Mouse (Mus musculus): ENCODE measurements around the gene Mrps30. TPM values are rescaled to one million over a fixed set of nuclear protein-coding genes. Genes with fewer than 3 reads are reported as not detected.

Gene Mrps30
- 21.1 and 23.1 TPM in 2 replicates for polyA plus RNA-seq (2012; rRNA removed)
- 30.6 and 30.9 TPM in 2 replicates for polyA plus RNA-seq (2014; fragmentation: Nextera tagmentation; extraction: Ambion mirVana)

- no peaks in the 10 kb centered on the region for H3K27me3 ChIP-seq (ENCODE audit: control insufficient read depth, insufficient read depth, low read length)
Observed at GRCm38 (mm10) chr13:118386511-118387447, at the start of gene Mrps30, which contains the start of gene B430218F22Rik. Gene Mrps30 (minus strand): TSS chr13:118387252. Gene B430218F22Rik (plus strand): TSS chr13:118386630.

GRCm38 (mm10) chr13:118420847-118421246 lies 33.8 kb upstream of the Mrps30 start:
- H3K4me3 ChIP-seq (replicated peaks; ENCODE audit: low read length), result no peak overlapping the region
- H3K36me3 ChIP-seq (ENCODE audit: control insufficient read depth, insufficient read depth, low read length), result no peaks in the 10 kb centered on the region
- DNase-seq (ENCODE audit: low spot score) (no peak), ATAC-seq (ENCODE audit: low FRiP score, low read depth) (no peak)
- no peaks in the 10 kb centered on the region for H3K27me3 ChIP-seq (ENCODE audit: control insufficient read depth, insufficient read depth, low read length)
- H3K9me3 ChIP-seq (ENCODE audit: control insufficient read depth, low read length), result no peaks in the 10 kb centered on the region
- no peak overlapping the region for H3K4me2 ChIP-seq (replicated peaks; ENCODE audit: low read depth, low read length, severe bottlenecking)
- no peak overlapping the region for H3K9ac ChIP-seq (ENCODE audit: low read depth, low read length, severe bottlenecking)
- H3K4me1 ChIP-seq (ENCODE audit: control insufficient read depth, insufficient read depth, low read length), result no peaks in the 10 kb centered on the region
- 72% methylated on average over 1 of the region's 1 CpGs for WGBS
- no peak overlapping the region for H3K27ac ChIP-seq (replicated peaks; ENCODE audit: low read depth, low read length)
- no peak for TF ChIP-seq POLR2A (IDR thresholded peaks at IDR 0.05; ENCODE audit: borderline replicate concordance, extremely low read depth, insufficient read depth, insufficient read length)

More at GRCm38 (mm10) chr13:118386511-118387447, at the start of gene Mrps30, which contains the start of gene B430218F22Rik:
- Histone ChIP-seq H3K4me1 (ENCODE audit: control insufficient read depth, insufficient read depth, low read length) (peaks cover 7% of the 10 kb centered on the region), H3K4me2 (replicated peaks; ENCODE audit: low read depth, low read length, severe bottlenecking) (peak within 1 kb of the TSS; percentile 78), H3K27ac (replicated peaks; ENCODE audit: low read depth, low read length) (peak within 1 kb of the TSS; percentile 82), H3K36me3 (ENCODE audit: control insufficient read depth, insufficient read depth, low read length) (peaks cover 31% of the 10 kb centered on the region), H3K9ac (ENCODE audit: low read depth, low read length, severe bottlenecking) (peak within 1 kb of the TSS; percentile 84), H3K4me3 (replicated peaks; ENCODE audit: low read length) (peak within 1 kb of the TSS; percentile 87), H3K9me3 (ENCODE audit: control insufficient read depth, low read length) (no peaks in the 10 kb centered on the region)
- 1% methylated on average over 83 of the region's 93 CpGs for WGBS
- TF ChIP-seq POLR2A (IDR thresholded peaks at IDR 0.05; ENCODE audit: borderline replicate concordance, extremely low read depth, insufficient read depth, insufficient read length), result peak; percentile 66; the same call in 1 of the 2 replicates
- peak; percentile 97 for DNase-seq (ENCODE audit: low spot score)
- peak; percentile 97 for ATAC-seq (ENCODE audit: low FRiP score, low read depth)

DNA sequence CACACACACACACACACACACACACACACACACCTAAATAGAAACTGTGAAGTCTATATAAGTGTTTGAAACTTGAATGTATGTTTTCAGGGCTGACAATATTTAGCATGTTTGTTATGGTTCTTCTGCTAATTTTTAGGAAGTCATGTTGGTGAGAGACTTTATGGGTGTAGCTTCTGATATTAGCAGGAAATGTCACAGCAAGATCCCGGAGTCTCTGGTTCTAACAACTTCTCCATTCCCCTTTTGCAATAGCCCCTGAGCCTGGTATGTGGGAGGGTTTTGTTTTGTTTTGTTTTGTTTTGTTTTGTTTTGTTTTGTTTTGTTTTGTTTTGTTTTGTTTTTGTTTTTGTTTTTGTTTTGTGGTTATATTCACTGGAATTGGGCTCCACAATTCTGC lies 33.4 kb upstream of the Mrps30 start:
- no peak for TF ChIP-seq POLR2A (IDR thresholded peaks at IDR 0.05; ENCODE audit: borderline replicate concordance, extremely low read depth, insufficient read depth, insufficient read length)
- H3K4me1 ChIP-seq (ENCODE audit: control insufficient read depth, insufficient read depth, low read length), result no peaks in the 10 kb centered on the region
- no peak overlapping the region for H3K9ac ChIP-seq (ENCODE audit: low read depth, low read length, severe bottlenecking)
- no peaks in the 10 kb centered on the region for H3K9me3 ChIP-seq (ENCODE audit: control insufficient read depth, low read length)
- ATAC-seq (ENCODE audit: low FRiP score, low read depth) (no peak), DNase-seq (ENCODE audit: low spot score) (no peak)
- no peaks in the 10 kb centered on the region for H3K36me3 ChIP-seq (ENCODE audit: control insufficient read depth, insufficient read depth, low read length)
- H3K4me2 ChIP-seq (replicated peaks; ENCODE audit: low read depth, low read length, severe bottlenecking), result no peak overlapping the region
- no peak overlapping the region for H3K4me3 ChIP-seq (replicated peaks; ENCODE audit: low read length)
- no peak overlapping the region for H3K27ac ChIP-seq (replicated peaks; ENCODE audit: low read depth, low read length)
- 71% methylated on average over 1 of the region's 1 CpGs for WGBS
- H3K27me3 ChIP-seq (ENCODE audit: control insufficient read depth, insufficient read depth, low read length), result no peaks in the 10 kb centered on the region

DNA sequence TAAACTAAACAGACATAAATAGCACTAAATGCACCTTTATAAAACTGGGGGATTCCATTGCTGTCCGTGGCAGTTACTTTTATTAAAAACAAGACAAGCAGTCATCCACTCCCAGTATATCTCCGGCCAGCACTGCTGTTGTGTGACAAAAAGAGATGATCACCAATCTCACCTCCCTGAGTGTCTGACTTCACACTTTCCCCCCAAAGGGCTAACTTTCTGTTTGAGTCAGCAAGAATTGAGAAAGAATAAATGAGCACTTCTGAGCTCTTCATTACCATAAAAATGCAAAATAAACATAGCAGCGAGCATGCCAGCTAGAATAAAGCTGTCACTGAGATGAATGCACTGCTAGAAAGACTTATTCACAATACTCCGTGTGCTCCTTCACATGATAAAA lies 31.1 kb upstream of the Mrps30 start:
- no peaks in the 10 kb centered on the region for H3K36me3 ChIP-seq (ENCODE audit: control insufficient read depth, insufficient read depth, low read length)
- no peaks in the 10 kb centered on the region for H3K27me3 ChIP-seq (ENCODE audit: control insufficient read depth, insufficient read depth, low read length)
- H3K4me2 ChIP-seq (replicated peaks; ENCODE audit: low read depth, low read length, severe bottlenecking), result no peak overlapping the region
- H3K9ac ChIP-seq (ENCODE audit: low read depth, low read length, severe bottlenecking), result no peak overlapping the region
- H3K9me3 ChIP-seq (ENCODE audit: control insufficient read depth, low read length), result no peaks in the 10 kb centered on the region
- TF ChIP-seq POLR2A (IDR thresholded peaks at IDR 0.05; ENCODE audit: borderline replicate concordance, extremely low read depth, insufficient read depth, insufficient read length), result no peak
- ATAC-seq (ENCODE audit: low FRiP score, low read depth) (no peak), DNase-seq (ENCODE audit: low spot score) (no peak)
- no peak overlapping the region for H3K27ac ChIP-seq (replicated peaks; ENCODE audit: low read depth, low read length)
- 44% methylated on average over 4 of the region's 4 CpGs for whole genome bisulfite sequencing
- H3K4me3 ChIP-seq (replicated peaks; ENCODE audit: low read length), result no peak overlapping the region
- no peaks in the 10 kb centered on the region for H3K4me1 ChIP-seq (ENCODE audit: control insufficient read depth, insufficient read depth, low read length)

- Histone ChIP-seq H3K27ac (replicated peaks; ENCODE audit: low read depth, low read length) (no peak overlapping the region), H3K36me3 (ENCODE audit: control insufficient read depth, insufficient read depth, low read length) (no peaks in the 10 kb centered on the region), H3K4me3 (replicated peaks; ENCODE audit: low read length) (no peak overlapping the region), H3K4me2 (replicated peaks; ENCODE audit: low read depth, low read length, severe bottlenecking) (no peak overlapping the region), H3K9ac (ENCODE audit: low read depth, low read length, severe bottlenecking) (no peak overlapping the region), H3K27me3 (ENCODE audit: control insufficient read depth, insufficient read depth, low read length) (no peaks in the 10 kb centered on the region), H3K4me1 (ENCODE audit: control insufficient read depth, insufficient read depth, low read length) (no peaks in the 10 kb centered on the region), H3K9me3 (ENCODE audit: control insufficient read depth, low read length) (no peaks in the 10 kb centered on the region)
- TF ChIP-seq POLR2A (IDR thresholded peaks at IDR 0.05; ENCODE audit: borderline replicate concordance, extremely low read depth, insufficient read depth, insufficient read length), result no peak
- ATAC-seq (ENCODE audit: low FRiP score, low read depth) (no peak), DNase-seq (ENCODE audit: low spot score) (no peak)
- WGBS, result 79% methylated on average over 6 of the region's 6 CpGs
Observed at GRCm38 (mm10) chr13:118411297-118411992, 24.4 kb upstream of the Mrps30 start.
